Mouse (Mus musculus) lung, embryonic 14.5 days (tissue): ENCODE measurements around the gene Chdh. TPM values are rescaled to one million over a fixed set of nuclear protein-coding genes. Genes with fewer than 3 reads are reported as not detected.

ENCODE experiments used
- ATAC-seq: fragments of 200-750 bp; cut with Nextera tagmentation; 2 replicates; pipeline ENCODE4 v1.8.0; 2017; ENCODE audit warnings: mild to moderate bottlenecking, moderate TSS enrichment, moderate library complexity; ENCODE audit not compliant: insufficient read depth
- DNase-seq: peaks from one replicate; pipeline ENCODE4 v3.0.0-alpha.2; 2015
- H3K27ac ChIP-seq: fragments of 300-500 bp; sonication (generic); 2 replicates; pipeline ENCODE4 v1.5.1; 2014; ENCODE audit warnings: low read depth, mild to moderate bottlenecking, moderate library complexity
- H3K27me3 ChIP-seq: fragments of 300-500 bp; sonication (generic); 2 replicates; pipeline ENCODE4 v1.6.1; 2014; ENCODE audit warnings: low read length, control low read depth; ENCODE audit not compliant: insufficient read depth
- H3K36me3 ChIP-seq: fragments of 300-500 bp; sonication (generic); 2 replicates; pipeline ENCODE4 v1.6.1; 2014; ENCODE audit warnings: control low read depth; ENCODE audit not compliant: insufficient read depth
- H3K4me1 ChIP-seq: fragments of 300-500 bp; sonication (generic); 2 replicates; pipeline ENCODE4 v1.6.1; 2014; ENCODE audit warnings: antibody characterized with exemption, control low read depth; ENCODE audit not compliant: insufficient read depth
- H3K4me2 ChIP-seq: fragments of 300-500 bp; sonication (generic); 2 replicates; pipeline ENCODE4 v1.6.1; 2014; ENCODE audit warnings: mild to moderate bottlenecking
- H3K4me3 ChIP-seq: fragments of 300-500 bp; sonication (generic); 2 replicates; pipeline ENCODE4 v1.5.1; 2014; ENCODE audit warnings: low read depth, low read length
- H3K9ac ChIP-seq: fragments of 300-500 bp; sonication (generic); 2 replicates; pipeline ENCODE4 v1.6.1; 2014
- H3K9me3 ChIP-seq: fragments of 300-500 bp; sonication (generic); 2 replicates; pipeline ENCODE4 v1.6.1; 2016; ENCODE audit warnings: low read depth, low read length, control low read depth
- CTCF ChIP-seq: IDR thresholded peaks from 2 replicates; pipeline ENCODE4 v1.5.1; 2016; ENCODE audit warnings: antibody characterized with exemption, low read depth
- WGBS: fragments of 180-500 bp; shearing (Covaris S2); extraction: QIAGEN DNeasy Blood & Tissue Kit; methylation state at CpG from one replicate; pipeline ENCODE4 v1.1.7; 2014; 5-methylcytosine and 5-hydroxymethylcytosine counted together
- polyA plus RNA-seq: library from polyadenylated mRNA; unstranded; fragments of >200 nt; fragmentation: Nextera tagmentation; extraction: Ambion mirVana; gene quantifications from 2 replicates; pipeline ENCODE4 v1.2.1, GENCODE M21; 2014

Gene Chdh
- polyA plus RNA-seq = 0.78 and 1.1 TPM in 2 replicates

- peak; percentile 73 for DNase-seq
- no peaks in the 10 kb centered on the region for H3K9me3 ChIP-seq
- H3K9ac ChIP-seq = peak within 1 kb of the TSS; percentile 52
- ATAC-seq = peak; percentile 84
- no peaks in the 10 kb centered on the region for H3K4me1 ChIP-seq
- no peak for TF ChIP-seq CTCF
- peak within 1 kb of the TSS; percentile 45 for H3K4me3 ChIP-seq
- 8% methylated on average over 54 of the region's 54 CpGs for WGBS
- H3K36me3 ChIP-seq = no peaks in the 10 kb centered on the region
- peaks cover 23% of the 10 kb centered on the region for H3K27me3 ChIP-seq
- no peak within 1 kb of the TSS for H3K27ac ChIP-seq
- peak within 1 kb of the TSS; percentile 88 for H3K4me2 ChIP-seq
Measured at GRCm38 (mm10) chr14:30008733-30009575, at the start of gene Chdh, which contains the start of gene Il17rb. Gene Chdh, plus strand, starts transcription at chr14:30009023. Gene Il17rb, minus strand, starts transcription at chr14:30008896.

GRCm38 (mm10) chr14:29967611-29968010, 41.2 kb upstream of the Chdh start:
- H3K27me3 ChIP-seq = no peaks in the 10 kb centered on the region
- peak overlapping the region; percentile 87 for H3K4me3 ChIP-seq
- peak overlapping the region; percentile 73 for H3K27ac ChIP-seq
- TF ChIP-seq CTCF = no peak
- DNase-seq (no peak), ATAC-seq (peak; percentile 9; the same call in 1 of the 2 replicates)
- peak overlapping the region; percentile 48 for H3K9ac ChIP-seq
- H3K36me3 ChIP-seq = peaks cover 26% of the 10 kb centered on the region
- H3K4me1 ChIP-seq = peaks cover 12% of the 10 kb centered on the region; the same call in 1 of the 2 replicates
- no peaks in the 10 kb centered on the region for H3K9me3 ChIP-seq
- WGBS = 63% methylated on average over 7 of the region's 7 CpGs
- H3K4me2 ChIP-seq = peak overlapping the region; percentile 74

GRCm38 (mm10) chr14:29968075-29968821, 40.6 kb upstream of the Chdh start, which contains the start of gene Selenok:
Gene Selenok, plus strand, starts transcription at chr14:29968308.
- Histone ChIP-seq H3K4me1 (peaks cover 12% of the 10 kb centered on the region; the same call in 1 of the 2 replicates), H3K36me3 (peaks cover 32% of the 10 kb centered on the region), H3K27me3 (no peaks in the 10 kb centered on the region), H3K4me2 (peak within 1 kb of the TSS; percentile 88), H3K9me3 (no peaks in the 10 kb centered on the region), H3K4me3 (peak within 1 kb of the TSS; percentile 87), H3K9ac (peak within 1 kb of the TSS; percentile 87), H3K27ac (peak within 1 kb of the TSS; percentile 80)
- DNase-seq (peak; percentile 99), ATAC-seq (peak; percentile 100)
- no peak for TF ChIP-seq CTCF
- WGBS = under 1% methylated on average over 49 of the region's 49 CpGs

GRCm38 (mm10) chr14:29971446-29971845, 37.4 kb upstream of the Chdh start:
- 92% methylated on average over 7 of the region's 7 CpGs for WGBS
- DNase-seq = no peak
- no peak for TF ChIP-seq CTCF

GRCm38 (mm10) chr14:29971993-29972392, 36.8 kb upstream of the Chdh start:
- H3K9me3 ChIP-seq = no peaks in the 10 kb centered on the region
- no peak overlapping the region for H3K27ac ChIP-seq
- H3K4me1 ChIP-seq = peaks cover 12% of the 10 kb centered on the region; the same call in 1 of the 2 replicates
- no peak overlapping the region for H3K9ac ChIP-seq
- DNase-seq = no peak
- no peak for TF ChIP-seq CTCF
- no peaks in the 10 kb centered on the region for H3K27me3 ChIP-seq
- peaks cover 51% of the 10 kb centered on the region for H3K36me3 ChIP-seq
- no peak overlapping the region for H3K4me3 ChIP-seq
- no peak overlapping the region for H3K4me2 ChIP-seq
- WGBS = 65% methylated on average over 5 of the region's 5 CpGs
- no peak for ATAC-seq

More at GRCm38 (mm10) chr14:29971446-29971845, 37.4 kb upstream of the Chdh start:
- Histone ChIP-seq H3K27me3 (no peaks in the 10 kb centered on the region), H3K4me3 (no peak overlapping the region), H3K36me3 (peaks cover 51% of the 10 kb centered on the region), H3K27ac (no peak overlapping the region), H3K4me1 (peaks cover 12% of the 10 kb centered on the region; the same call in 1 of the 2 replicates), H3K9ac (no peak overlapping the region), H3K9me3 (no peaks in the 10 kb centered on the region), H3K4me2 (no peak overlapping the region)
- no peak for ATAC-seq

GRCm38 (mm10) chr14:29976927-29977326, 31.9 kb upstream of the Chdh start:
- Histone ChIP-seq H3K9me3 (no peaks in the 10 kb centered on the region), H3K36me3 (peaks cover 52% of the 10 kb centered on the region), H3K4me3 (no peak overlapping the region), H3K4me1 (peaks cover 8% of the 10 kb centered on the region; the same call in 1 of the 2 replicates), H3K27ac (no peak overlapping the region), H3K27me3 (no peaks in the 10 kb centered on the region), H3K4me2 (no peak overlapping the region), H3K9ac (no peak overlapping the region)
- WGBS = 92% methylated on average over 6 of the region's 6 CpGs
- no peak for ATAC-seq
- TF ChIP-seq CTCF = no peak
- DNase-seq = no peak
